Comparison of ENCODE assay signal across 8 mouse cellular contexts in the genomic region with DNA sequence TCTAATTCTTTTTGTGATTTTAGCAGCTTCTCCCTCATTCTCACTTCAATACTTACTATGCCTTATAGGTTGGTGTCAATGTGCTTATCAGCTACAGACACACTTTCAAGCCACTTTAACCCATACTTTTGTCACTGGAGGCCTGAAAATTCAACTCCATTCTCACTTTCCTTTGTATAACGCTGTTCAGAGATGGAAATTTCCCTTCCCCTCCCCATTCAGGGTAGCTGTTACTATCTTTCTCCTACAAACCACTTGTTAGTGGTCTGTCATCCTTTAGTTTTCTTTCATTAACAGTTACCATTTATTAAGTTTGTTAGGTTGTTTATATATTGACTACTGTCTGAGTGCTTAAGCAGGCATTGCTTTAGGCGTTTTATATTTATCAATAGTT. TPM values are rescaled to one million over a fixed set of nuclear protein-coding genes. Genes with fewer than 3 reads are reported as not detected.
A peak's percentile ranks its signal among the peaks of the same experiment; 100 is the strongest.
DNase-seq lines count a peak whose midpoint lies in the region; ATAC-seq and TF ChIP-seq lines count a peak whose summit lies in the region.

Gene Mtmr2, plus strand, starts transcription at position 7 of the 394 bp plus-strand sequence.

- H3K9me3 ChIP-seq in limb, embryonic 15.5 days = no peaks in the 10 kb centered on the region
- H3K9me3 ChIP-seq in stomach, embryonic 15.5 days = no peaks in the 10 kb centered on the region

- ATAC-seq in Patski = no peak
- peak; percentile 68 for ATAC-seq in erythroid progenitor cell, adult 5-6 weeks (replicated peaks; ENCODE audit: low FRiP score, poor library complexity, severe bottlenecking)
- ATAC-seq in limb, embryonic 15.5 days (ENCODE audit: insufficient number of reproducible peaks, low FRiP score, low TSS enrichment, low read depth) = no peak
- ATAC-seq in stomach, embryonic 15.5 days (ENCODE audit: insufficient read depth, low FRiP score, low read depth) = no peak

- in situ Hi-C loops in Patski (cut with MboI; ENCODE audit: low pct_unique_long_range_greater_than_20kb) = no loop called here

- POLR2A ChIA-PET in Patski (lab: Charles Lee) = no interaction called here

- DNase-seq in heart, adult 18-20 months = no peak
- DNase-seq in heart, adult 9 months (ENCODE audit: low spot score in 2 of 2) = no peak
- no peak for DNase-seq in Patski (ENCODE audit: low read depth, low spot score)
- no peak for DNase-seq in heart, postnatal 36 days
- DNase-seq in frontal cortex, postnatal 36 days (ENCODE audit: low spot score in 2 of 2) = no peak

- H3K27ac ChIP-seq in limb, embryonic 15.5 days = peak within 1 kb of the TSS; percentile 94
- peak within 1 kb of the TSS; percentile 94 for H3K27ac ChIP-seq in stomach, embryonic 15.5 days

- H3K4me3 ChIP-seq in limb, embryonic 15.5 days = peak within 1 kb of the TSS; percentile 99
- H3K4me3 ChIP-seq in stomach, embryonic 15.5 days (replicated peaks) = peak within 1 kb of the TSS; percentile 97

- peak within 1 kb of the TSS; percentile 57 for H3K4me2 ChIP-seq in limb, embryonic 15.5 days
- H3K4me2 ChIP-seq in stomach, embryonic 15.5 days = peak within 1 kb of the TSS; percentile 68

- H3K27me3 ChIP-seq in Patski = no peaks in the 10 kb centered on the region
- no peaks in the 10 kb centered on the region for H3K27me3 ChIP-seq in limb, embryonic 15.5 days
- no peaks in the 10 kb centered on the region for H3K27me3 ChIP-seq in stomach, embryonic 15.5 days (replicated peaks)

- 48% methylated on average over 2 of the region's 2 CpGs for WGBS in limb, embryonic 15.5 days
- WGBS in stomach, embryonic 15.5 days = 42% methylated on average over 2 of the region's 2 CpGs

- H3K9ac ChIP-seq in limb, embryonic 15.5 days = peak within 1 kb of the TSS; percentile 98
- H3K9ac ChIP-seq in stomach, embryonic 15.5 days = peak within 1 kb of the TSS; percentile 99

- intact Hi-C loops in heart, postnatal 36 days (cut with DNase I) = no loop called here

- H3K36me3 ChIP-seq in limb, embryonic 15.5 days = no peaks in the 10 kb centered on the region
- H3K36me3 ChIP-seq in stomach, embryonic 15.5 days = no peaks in the 10 kb centered on the region

- peaks cover 6% of the 10 kb centered on the region for H3K4me1 ChIP-seq in limb, embryonic 15.5 days
- peaks cover 3% of the 10 kb centered on the region for H3K4me1 ChIP-seq in stomach, embryonic 15.5 days

- CTCF ChIA-PET in Patski (lab: Charles Lee) = interaction anchor here (1.2 kb wide), 1 partner anchor 517 kb away, joined by 5 read pairs; no protein-coding TSS in a partner anchor

- TF ChIP-seq CTCF in Patski (IDR thresholded peaks at IDR 0.05) = no peak

RNA-seq across cellular contexts. Expression of gene Mtmr2, which starts in this region (rescaled TPM):
- 10 to 100 TPM; 18.5 to 20.0 TPM for total RNA-seq in heart, adult 18-20 months (2021)
- polyA plus RNA-seq in Patski (2021) = 68.0 TPM
- 11.7 and 12.6 TPM in 2 replicates for total RNA-seq in erythroid progenitor cell, adult 5-6 weeks (2015; ENCODE audit: low replicate concordance)
- total RNA-seq in erythroid progenitor cell, adult 5-6 weeks (2017; ENCODE audit: low replicate concordance) = 8.4 and 12.5 TPM in 2 replicates
- total RNA-seq in heart, postnatal 36 days (2021) = 10 to 100 TPM; 24.7 to 26.3 TPM
- 71.2 and 76.1 TPM in 2 replicates for polyA plus RNA-seq in limb, embryonic 15.5 days (2015; fragmentation: Nextera tagmentation; extraction: Ambion mirVana)
- 67.3 and 73.1 TPM in 2 replicates for polyA plus RNA-seq in stomach, embryonic 15.5 days (2015; fragmentation: Nextera tagmentation; extraction: Ambion mirVana)
